Mouse (Mus musculus): ENCODE measurements around the gene Fntb.
A peak's percentile ranks its signal among the peaks of the same experiment; 100 is the strongest.

Gene Fntb

DNA sequence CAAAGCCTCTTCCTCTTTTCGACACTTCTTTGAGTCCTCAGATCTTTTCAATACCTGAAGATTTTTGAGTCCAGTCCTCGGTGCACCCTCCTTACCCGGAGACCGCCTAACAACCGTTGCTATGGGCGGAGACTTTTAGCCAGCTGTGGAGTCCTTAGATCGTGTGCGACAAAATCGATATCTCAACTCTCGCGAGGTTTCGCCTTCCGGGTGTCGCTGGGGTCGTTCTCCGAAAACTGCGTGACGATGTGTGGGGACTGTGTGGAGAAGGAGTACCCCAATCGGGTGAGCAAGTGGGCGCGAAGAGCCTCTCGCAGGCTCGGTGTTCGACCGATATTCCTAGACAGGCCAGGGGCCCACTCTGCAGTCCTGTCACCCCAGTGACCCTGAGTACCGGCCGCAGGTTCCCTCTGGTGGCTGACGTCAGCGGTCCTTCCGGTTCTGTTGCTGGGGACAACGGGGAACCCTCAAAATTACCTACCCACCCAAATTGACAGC lies at the start of gene Fntb, which contains the start of gene Churc1:
Gene Fntb, plus strand, starts transcription at position 236 of the 498 bp plus-strand sequence.
Gene Churc1, plus strand, starts transcription at position 185 of the 498 bp plus-strand sequence.
- DNase-seq (ENCODE audit: low read depth in 1 of 2, low spot score in 2 of 2) = peak; percentile 78 to 90

DNA sequence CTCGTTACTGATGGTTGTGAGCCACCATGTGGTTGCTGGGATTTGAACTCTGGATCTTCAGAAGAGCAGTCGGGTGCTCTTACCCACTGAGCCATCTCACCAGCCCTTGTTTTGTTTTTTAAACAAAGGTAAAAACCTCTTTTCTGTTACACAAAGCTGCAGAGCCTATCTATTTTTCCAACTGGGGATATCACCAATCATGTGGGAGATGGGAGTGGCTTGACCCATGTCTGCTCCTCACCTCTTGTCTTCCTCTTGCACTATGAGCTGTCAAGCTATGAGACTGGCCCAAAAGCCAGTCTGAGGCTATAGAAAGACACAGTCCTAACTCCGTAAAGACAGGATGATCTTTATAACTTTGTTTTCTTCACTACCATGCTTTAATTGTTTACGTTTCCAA lies 47.0 kb upstream of the Fntb start:
- no peak for DNase-seq (ENCODE audit: low read depth in 1 of 2, low spot score in 2 of 2)

GRCm38 (mm10) chr12:76720572-76720971 lies 44.8 kb upstream of the Fntb start:
- no peak for DNase-seq (ENCODE audit: low read depth in 1 of 2, low spot score in 2 of 2)

- no peak for DNase-seq (ENCODE audit: low read depth in 1 of 2, low spot score in 2 of 2)
Observed at GRCm38 (mm10) chr12:76722026-76722425, 43.4 kb upstream of the Fntb start.

DNA sequence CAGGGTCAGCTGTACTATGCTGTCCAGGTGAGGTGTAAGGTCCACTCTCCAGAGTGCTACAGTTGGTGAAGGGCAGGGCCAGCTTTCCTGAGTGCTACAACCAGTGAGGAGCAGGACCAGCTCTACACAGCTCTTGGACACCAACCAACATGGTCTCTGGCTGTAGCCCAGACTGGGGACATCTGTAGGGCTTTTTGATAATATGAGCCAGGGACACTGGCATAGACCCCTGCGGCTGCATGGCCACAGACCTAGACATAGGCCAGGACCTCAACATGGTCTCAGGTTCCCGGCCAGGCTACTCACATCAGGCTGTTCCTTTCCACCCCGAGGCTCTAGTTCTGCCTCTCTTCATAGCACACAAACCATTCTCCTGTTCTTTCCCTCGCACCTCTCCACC lies 37.4 kb upstream of the Fntb start:
- DNase-seq (ENCODE audit: low read depth in 1 of 2, low spot score in 2 of 2) = no peak

DNA sequence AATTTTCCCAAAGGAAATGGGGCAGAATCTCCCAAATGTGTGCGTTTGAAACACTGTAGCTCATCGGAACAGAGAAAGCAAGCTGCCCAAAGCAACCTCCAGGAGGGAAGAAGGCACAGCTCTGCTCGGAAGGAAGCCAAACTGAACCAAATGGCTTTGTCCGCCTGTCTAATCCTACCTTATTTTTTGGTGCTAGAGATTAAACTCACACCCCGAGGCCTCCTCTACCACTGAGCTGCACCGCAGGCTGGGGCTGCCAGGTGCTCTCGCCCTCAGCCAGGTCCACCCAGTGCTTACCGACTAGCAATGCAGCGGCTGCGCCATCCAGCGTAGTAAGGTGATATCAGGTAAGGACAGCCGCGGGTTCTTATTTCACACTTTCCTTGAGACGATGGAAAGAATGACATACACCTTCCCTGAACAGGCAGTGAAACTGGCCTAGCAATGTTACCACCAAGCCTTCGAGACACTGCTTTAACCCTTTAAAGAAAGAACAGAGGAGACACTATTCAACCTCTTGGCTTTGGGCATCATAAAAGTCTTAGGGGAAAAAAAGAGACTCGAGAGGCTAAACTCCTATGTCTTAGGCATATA lies 14.4 kb upstream of the Fntb start:
- no peak for DNase-seq (ENCODE audit: low read depth in 1 of 2, low spot score in 2 of 2)

GRCm38 (mm10) chr12:76752652-76753318 lies 12.6 kb upstream of the Fntb start:
- no peak for DNase-seq (ENCODE audit: low read depth in 1 of 2, low spot score in 2 of 2)

DNA sequence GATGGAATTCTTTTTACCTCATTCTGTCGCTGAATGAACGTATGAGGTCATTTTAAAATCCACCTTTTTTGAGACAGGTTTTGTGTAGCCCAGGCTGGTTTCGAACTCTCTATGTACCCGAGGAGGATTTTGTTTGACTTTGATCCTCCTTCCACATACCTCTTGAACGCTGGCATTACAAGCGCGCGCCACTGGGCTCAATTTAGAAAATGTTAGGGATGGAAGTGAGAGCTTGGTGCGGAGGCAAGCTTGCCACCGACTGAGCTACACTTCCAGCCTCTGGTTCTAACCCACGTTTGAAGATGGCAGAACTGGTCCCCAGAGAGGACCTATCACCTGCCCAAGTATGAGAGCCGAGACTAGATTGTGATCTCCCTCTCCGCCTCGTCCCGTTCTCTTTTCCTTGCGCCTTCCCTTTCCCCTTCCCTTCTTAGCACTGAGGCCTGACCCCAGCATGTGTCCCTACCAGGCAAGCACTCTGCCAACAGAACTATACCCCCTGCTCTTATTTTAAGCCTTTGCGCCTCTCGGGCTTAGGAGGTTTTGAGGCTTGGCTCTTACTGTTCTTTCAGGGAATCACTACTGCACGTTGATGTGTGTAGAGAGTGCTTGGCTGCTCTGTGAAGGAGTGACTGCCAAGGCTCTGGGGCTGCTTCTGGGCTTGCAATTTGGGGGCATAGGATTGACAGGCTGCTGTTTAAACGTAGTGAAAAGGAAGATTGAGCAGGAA lies 677 bp downstream of the Fntb start:
- DNase-seq (ENCODE audit: low read depth in 1 of 2, low spot score in 2 of 2) = no peak

DNA sequence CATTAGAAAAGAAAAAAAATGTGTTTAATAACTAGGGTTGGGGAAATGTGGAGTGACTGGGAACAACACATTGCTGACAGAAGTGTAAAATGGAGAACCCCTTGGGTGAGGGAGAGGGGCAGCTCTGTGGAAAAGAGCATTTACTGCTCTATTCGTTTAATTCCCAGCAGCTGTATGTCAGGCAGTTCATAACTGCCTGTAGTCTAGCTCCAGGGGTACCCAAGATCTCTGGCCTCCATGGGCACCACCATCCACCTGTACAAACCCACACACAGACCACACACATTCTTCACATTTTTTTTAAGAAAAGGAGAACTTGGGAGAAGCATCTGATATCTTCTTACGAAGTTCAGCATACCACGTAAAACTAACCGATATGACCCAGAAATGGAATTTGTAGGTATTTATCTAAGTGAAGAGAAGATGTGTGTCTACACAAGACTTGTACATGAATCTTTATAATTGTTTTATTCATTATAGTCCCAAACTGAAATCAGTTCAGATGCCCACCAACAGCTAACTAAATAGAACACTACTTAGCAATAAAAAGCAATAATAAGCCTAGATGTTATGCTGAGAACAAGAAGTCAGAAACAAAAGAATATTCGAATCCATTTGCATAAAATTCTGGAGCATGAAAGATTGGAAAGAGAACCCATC lies 5.6 kb downstream of the Fntb start:
- no peak for DNase-seq (ENCODE audit: low read depth in 1 of 2, low spot score in 2 of 2)

- no peak for DNase-seq (ENCODE audit: low read depth in 1 of 2, low spot score in 2 of 2)
Observed at GRCm38 (mm10) chr12:76771540-76771939, 6.2 kb downstream of the Fntb start.

- DNase-seq (ENCODE audit: low read depth in 1 of 2, low spot score in 2 of 2) = no peak
Observed at GRCm38 (mm10) chr12:76774652-76775051, 9.3 kb downstream of the Fntb start.

GRCm38 (mm10) chr12:76775132-76775531 lies 9.7 kb downstream of the Fntb start:
- no peak for DNase-seq (ENCODE audit: low read depth in 1 of 2, low spot score in 2 of 2)

- DNase-seq (ENCODE audit: low read depth in 1 of 2, low spot score in 2 of 2) = no peak
Observed at GRCm38 (mm10) chr12:76776898-76777297, 11.5 kb downstream of the Fntb start.

DNA sequence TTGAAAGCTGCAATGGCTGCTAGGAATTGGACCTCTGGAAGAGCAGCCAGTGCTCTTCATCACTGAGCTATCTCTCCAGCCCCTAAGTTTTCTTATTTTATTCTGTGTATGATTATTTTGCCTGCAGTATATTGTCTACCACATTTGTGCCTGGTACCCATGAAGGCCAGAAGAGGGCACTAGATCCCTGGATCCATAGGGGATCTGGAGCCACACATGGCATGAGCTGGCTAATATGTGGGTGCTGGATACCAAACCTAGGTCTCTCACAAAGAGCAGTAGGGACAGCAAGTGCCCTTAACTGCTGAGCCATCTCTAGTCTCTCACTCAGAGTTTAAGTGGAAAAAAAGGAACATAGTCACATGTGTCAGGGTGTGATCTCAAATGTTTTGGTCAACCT lies 12.5 kb downstream of the Fntb start:
- DNase-seq (ENCODE audit: low read depth in 1 of 2, low spot score in 2 of 2) = no peak

DNA sequence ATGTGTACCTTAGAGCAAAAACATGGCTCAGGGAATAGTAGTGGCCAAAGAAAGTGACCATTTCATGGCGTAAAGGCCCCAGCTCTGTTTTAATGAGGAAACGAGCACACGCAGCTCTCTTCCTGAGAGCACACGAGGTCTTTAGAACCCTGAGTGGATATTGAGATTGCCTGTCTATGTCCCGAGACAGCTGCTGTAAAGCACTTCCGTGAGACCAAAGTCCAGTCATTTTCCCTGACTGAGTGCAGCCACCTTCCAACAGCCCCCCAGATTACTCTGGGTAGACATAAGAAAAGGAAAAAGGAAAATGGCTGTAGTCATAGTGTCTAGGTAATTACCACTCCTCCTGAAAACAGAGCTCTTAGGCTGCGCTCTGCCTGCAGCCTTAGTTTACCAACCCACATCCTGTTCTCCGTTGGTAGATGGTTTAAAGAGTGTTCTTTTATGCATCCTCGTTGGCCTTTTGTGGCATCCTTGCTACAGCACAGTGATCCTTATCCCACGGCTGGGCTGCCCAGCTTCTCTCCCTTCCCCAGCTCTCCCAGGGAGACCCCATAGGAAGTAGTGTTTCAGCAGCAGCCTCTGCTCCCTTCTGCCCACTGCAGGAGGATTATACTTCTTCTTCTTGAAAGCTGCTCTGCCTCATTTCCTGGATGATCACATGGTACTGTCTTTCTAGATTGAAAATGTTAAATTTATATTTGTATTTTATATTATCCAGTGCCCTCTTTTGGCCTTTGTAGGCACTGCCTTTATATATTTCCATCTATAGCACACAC lies 13.1 kb downstream of the Fntb start:
- no peak for DNase-seq (ENCODE audit: low read depth in 1 of 2, low spot score in 2 of 2)

DNA sequence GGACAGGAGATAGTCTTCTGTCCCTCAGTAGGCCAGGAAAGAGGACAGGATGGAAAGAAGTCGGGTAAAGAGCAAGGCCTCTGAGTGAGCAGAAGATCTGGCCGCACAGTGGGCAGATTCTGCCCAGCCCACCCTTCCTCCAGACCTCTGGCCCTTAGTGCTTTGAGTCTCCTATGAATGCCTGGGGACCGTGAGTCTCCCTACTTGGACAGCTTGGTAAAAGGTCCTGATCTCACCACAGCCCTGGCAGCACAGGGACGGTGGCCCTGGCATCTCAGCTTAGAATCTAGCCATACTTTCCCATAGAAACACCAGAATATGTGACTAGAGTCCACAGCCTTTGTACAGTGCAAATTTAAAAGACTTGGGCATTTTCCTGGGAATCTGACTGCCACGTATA lies 14.6 kb downstream of the Fntb start:
- DNase-seq (ENCODE audit: low read depth in 1 of 2, low spot score in 2 of 2) = no peak

DNA sequence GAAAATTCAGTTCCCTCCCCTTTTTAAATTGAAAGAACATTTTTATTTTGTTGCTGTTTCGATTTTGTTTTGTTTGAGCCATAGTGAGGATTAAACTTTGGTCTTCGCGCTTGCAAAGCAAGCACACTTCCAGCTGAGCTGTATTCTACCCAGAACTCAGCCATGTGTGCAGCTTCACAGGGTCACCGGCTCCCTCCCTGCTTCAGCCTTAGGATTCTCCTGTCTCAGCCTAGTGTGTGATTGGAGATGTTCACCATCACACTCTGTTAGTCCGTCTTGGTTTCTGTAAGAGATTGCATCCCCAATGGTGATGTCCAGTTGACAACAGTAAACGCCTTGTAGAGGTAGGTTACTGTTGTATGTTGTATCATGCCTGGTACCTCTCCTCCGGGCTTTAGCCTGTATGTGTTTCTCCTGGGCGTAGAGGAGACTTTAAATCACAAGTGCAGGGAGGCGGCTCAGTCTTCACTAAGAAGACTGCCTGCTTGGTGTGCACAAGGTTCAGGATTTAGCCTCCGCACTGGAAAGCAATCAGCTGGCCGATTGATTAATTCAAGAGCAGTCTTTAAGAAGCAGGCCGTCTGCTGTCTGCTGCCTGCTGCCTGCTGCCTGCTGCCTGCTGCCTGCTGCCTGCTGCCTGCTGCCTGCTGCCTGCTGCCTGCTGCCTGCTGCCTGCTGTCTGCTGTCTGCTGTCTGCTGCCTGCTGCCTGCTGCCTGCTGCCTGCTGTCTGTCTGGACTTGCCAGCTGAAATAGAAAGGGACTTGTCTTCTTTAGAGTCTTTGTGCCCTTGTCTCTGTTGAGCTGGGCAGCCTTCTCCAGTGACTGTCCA lies 15.5 kb downstream of the Fntb start:
- no peak for DNase-seq (ENCODE audit: low read depth in 1 of 2, low spot score in 2 of 2)

- DNase-seq (ENCODE audit: low read depth in 1 of 2, low spot score in 2 of 2) = no peak
Observed at GRCm38 (mm10) chr12:76784056-76784619, 18.7 kb downstream of the Fntb start.

DNA sequence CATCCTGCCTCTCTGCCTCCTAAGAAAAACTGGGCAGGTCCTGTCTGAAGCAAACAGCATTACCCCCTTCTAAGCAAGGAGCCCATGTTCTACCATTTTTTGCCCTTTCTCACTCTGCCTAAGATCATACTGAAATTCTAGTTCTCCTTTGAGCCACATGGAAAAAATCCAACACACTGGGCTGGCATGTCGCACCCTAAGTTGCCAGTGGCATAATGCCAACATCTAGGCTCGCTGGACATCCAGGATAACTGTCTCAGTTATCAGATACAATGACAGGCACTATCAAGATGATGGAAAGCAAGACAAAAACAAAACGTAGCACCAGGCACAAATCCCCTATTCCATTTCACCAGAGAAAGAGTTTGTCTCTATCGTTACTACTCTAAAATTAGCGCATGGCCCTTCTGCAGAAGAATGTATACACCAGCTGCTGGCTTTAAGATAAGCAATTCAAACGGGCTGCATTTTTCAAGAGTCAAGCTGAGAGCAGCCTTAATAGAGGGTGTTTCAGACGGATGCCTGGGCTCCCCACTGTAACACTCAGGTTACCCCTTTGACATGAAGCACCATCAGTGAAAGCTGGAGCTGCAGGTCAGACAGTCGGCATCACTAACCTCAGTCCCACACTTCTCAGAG lies 25.2 kb downstream of the Fntb start:
- DNase-seq (ENCODE audit: low read depth in 1 of 2, low spot score in 2 of 2) = no peak

Data from monocyte, adult 2 months (primary cell).